Mouse (Mus musculus) cerebellum, adult 2 months (tissue): Measurements from ENCODE around the gene Mcrip2. TPM values are rescaled to one million over a fixed set of nuclear protein-coding genes. Genes with fewer than 3 reads are reported as not detected.

Experiments
- DNase-seq, 2 experiments: peaks; one replicate each; pipeline ENCODE4 v3.0.0; 2021
- H3K27ac ChIP-seq: fragments of 200-500 bp; 2 replicates; pipeline ENCODE4 v1.5.1; 2012; ENCODE audit warnings: low read length, control low read depth, inconsistent platforms; ENCODE audit not compliant: insufficient read depth
- H3K27me3 ChIP-seq: fragments of 200-500 bp; 2 replicates; pipeline ENCODE4 v1.6.1; 2012; ENCODE audit warnings: inconsistent platforms, mild to moderate bottlenecking, low read length, moderate library complexity; ENCODE audit not compliant: control insufficient read depth, insufficient read depth
- H3K4me1 ChIP-seq: fragments of 200-500 bp; 2 replicates; pipeline ENCODE4 v1.6.1; 2011; ENCODE audit warnings: low read length; ENCODE audit not compliant: control insufficient read depth, insufficient read depth
- H3K4me3 ChIP-seq: fragments of 200-500 bp; replicated peaks from 2 replicates; pipeline ENCODE3; 2011; ENCODE audit warnings: mild to moderate bottlenecking, low read depth, low read length, control low read depth; ENCODE audit not compliant: insufficient read depth
- CTCF ChIP-seq: fragments of 200-500 bp; IDR thresholded peaks from 2 replicates; pipeline ENCODE4 v1.5.1; 2011; ENCODE audit warnings: low read depth, mild to moderate bottlenecking, control low read depth, low read length, moderate library complexity, borderline replicate concordance; ENCODE audit not compliant: insufficient read depth
- POLR2A ChIP-seq: fragments of 200-500 bp; IDR thresholded peaks from 2 replicates; pipeline ENCODE4 v1.6.1; 2011; ENCODE audit warnings: low read length, control low read depth, borderline replicate concordance; ENCODE audit not compliant: insufficient read depth
- WGBS: fragments of 180-500 bp; shearing (Covaris S2); methylation state at CpG from one replicate; pipeline ENCODE4 v1.1.7; 2018; 5-methylcytosine and 5-hydroxymethylcytosine counted together
- polyA plus RNA-seq: library from polyadenylated mRNA; depleted of rRNA; stranded (reverse); fragments of >200 nt; gene quantifications from 2 replicates; pipeline ENCODE4 v1.2.3, GENCODE M21; 2012

Mcrip2 gene
- polyA plus RNA-seq, 1 experiment: 34.1 TPM

DNA sequence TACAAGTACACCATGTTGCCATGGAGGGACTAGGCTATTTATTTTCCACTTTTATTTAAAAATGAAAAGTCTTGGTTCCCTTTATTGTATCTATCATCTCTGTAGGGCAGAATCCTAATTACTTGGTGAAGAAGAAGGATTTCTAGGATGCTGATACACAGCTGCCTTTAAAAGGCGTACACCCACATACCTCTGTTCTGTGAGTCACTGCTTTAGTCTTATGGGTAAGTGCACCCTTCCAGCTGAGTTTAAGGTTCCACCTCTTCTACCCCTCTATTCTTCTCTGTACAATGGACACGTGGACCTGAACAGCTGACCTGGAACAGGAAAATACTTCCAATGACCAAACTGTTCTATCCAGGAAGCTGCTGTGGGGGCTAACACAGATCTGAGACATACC, 39.1 kb upstream of the Mcrip2 start:
- no peak overlapping the region for H3K4me3 ChIP-seq
- no peaks in the 10 kb centered on the region for H3K27me3 ChIP-seq
- WGBS: 73% methylated on average over 2 of the region's 2 CpGs
- TF ChIP-seq POLR2A (no peak), CTCF (no peak)
- no peak overlapping the region for H3K27ac ChIP-seq
- DNase-seq: no peak
- H3K4me1 ChIP-seq: peaks cover 17% of the 10 kb centered on the region

DNA sequence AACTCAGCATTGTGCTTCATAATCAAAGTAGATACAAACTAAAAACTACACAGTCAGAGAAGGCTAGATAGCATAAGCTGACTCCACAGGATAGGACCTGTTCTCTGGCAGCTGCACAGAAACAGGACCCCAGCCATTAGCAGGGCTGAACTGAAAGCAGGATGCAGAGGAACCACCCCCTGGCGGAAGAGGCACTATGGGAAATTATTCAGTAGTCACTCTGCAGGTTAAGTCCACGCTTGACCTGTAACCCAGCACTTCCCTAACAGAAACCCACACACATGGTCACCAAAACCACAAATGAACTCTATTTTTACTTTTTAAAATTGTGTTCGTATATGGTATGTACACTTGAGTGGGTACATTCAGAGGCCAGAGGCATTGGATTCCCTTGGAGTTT, 34.5 kb upstream of the Mcrip2 start:
- peaks cover 9% of the 10 kb centered on the region for H3K4me1 ChIP-seq
- no peak overlapping the region for H3K4me3 ChIP-seq
- no peak overlapping the region for H3K27ac ChIP-seq
- TF ChIP-seq POLR2A (no peak), CTCF (no peak)
- DNase-seq: no peak
- no peaks in the 10 kb centered on the region for H3K27me3 ChIP-seq
- 75% methylated on average over 3 of the region's 3 CpGs for WGBS

DNA sequence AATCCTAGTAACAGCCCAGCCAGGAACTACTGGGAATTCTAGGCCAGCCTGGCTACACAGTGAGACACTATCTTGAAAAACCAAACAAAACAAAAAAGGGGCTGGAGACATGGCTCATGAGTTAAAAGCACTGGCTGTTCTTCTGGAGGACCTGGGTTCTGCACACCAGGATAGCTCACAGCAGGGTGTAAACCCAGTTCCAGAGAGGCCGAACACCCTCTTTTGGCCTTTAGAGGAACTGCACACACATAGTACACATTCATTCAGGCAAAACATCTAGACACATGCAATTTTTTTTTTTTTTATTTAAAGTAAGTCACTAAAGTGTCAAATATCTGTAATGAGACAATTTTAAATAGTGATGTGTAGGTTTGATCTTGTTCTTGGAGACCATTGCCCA, 31.6 kb upstream of the Mcrip2 start:
- H3K27ac ChIP-seq: no peak overlapping the region
- H3K27me3 ChIP-seq: no peaks in the 10 kb centered on the region
- H3K4me3 ChIP-seq: no peak overlapping the region
- H3K4me1 ChIP-seq: peaks cover 21% of the 10 kb centered on the region
- no peak for TF ChIP-seq POLR2A
- no peak for TF ChIP-seq CTCF
- DNase-seq: no peak
- WGBS: 89% methylated on average over 1 of the region's 1 CpGs

DNA sequence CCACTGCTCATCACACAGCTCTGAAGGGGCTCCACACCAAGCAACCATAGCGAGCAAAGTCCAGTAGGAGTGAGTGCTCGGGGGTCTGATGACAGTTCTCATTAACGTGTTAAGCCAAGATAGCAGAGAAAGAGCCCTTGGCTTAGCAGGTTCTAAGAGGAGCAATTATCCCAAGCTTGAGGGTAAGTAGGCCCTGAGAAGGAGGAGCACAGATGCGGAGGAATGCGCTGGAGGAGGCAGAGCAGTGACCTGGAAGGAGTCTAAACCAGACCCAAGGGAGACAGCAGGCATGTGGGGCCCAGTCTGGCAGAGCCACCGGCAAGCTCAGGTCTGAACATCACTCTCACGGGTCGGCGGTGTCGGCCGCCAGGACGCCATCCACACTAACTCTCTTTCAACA, 27.3 kb upstream of the Mcrip2 start:
- H3K4me1 ChIP-seq: peaks cover 25% of the 10 kb centered on the region
- 18% methylated on average over 12 of the region's 12 CpGs for WGBS
- H3K4me3 ChIP-seq: no peak overlapping the region
- TF ChIP-seq POLR2A (no peak), CTCF (no peak)
- DNase-seq: peak in 1 of 2 experiments; percentile 35
- no peaks in the 10 kb centered on the region for H3K27me3 ChIP-seq
- H3K27ac ChIP-seq: peak overlapping the region; percentile 41

DNA sequence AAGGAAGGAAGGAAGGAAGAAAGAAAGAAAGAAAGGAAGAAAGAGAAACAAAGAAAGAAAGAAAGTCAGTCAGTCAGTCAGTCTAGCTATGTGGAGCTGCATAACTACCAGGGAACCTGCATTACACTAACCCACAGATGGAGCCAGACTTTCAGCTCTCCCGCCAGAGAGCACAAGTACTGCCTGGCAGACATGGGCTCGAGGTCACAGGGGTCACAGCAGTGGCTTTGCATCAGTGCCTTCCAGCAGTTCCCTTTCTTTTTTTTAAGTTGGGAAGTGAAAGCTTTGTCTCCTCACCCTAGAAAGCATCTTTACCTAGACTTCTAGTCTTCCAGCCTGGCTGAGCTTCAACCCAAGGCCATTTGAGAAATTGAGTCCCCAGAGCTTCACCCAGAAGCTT, 26.9 kb upstream of the Mcrip2 start:
- 22% methylated on average over 2 of the region's 2 CpGs for WGBS
- Histone ChIP-seq H3K4me3 (no peak overlapping the region), H3K27me3 (no peaks in the 10 kb centered on the region), H3K27ac (peak overlapping the region; percentile 41), H3K4me1 (peaks cover 25% of the 10 kb centered on the region)
- no peak for DNase-seq
- TF ChIP-seq CTCF (no peak), POLR2A (no peak)

DNA sequence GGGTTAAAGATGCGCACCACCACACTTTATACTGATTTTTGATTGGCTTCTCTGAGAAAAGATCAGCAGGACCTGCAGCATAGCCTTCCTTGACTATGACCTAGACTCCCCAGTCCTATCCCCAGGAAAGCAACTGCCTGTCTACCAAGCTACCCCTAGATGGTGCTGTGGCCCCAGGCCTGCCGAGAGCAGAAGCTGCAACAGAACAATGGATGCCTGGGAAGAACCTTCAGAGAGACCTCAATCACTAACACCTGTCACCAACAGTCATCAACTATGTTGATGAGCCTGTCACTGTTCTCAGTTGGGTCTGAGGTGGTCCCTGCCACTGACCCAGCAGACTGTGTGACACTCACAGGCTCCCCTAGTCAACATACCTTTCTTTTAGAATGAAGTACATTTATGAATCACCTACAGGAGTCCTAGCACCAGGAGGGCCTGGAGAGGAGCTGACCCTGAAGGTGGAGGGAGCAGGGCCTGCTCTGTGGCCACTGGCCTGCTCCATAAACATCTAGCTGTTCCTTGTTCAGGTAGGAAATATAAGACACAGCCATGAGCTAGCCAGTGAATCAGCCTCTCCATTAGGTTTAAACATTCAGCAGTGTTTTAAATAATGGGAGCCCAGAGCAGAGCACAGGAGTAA, 25.5 kb upstream of the Mcrip2 start:
- no peaks in the 10 kb centered on the region for H3K27me3 ChIP-seq
- TF ChIP-seq POLR2A (no peak), CTCF (peak; percentile 98)
- H3K4me3 ChIP-seq: no peak overlapping the region
- H3K27ac ChIP-seq: 0 out of 2 replicates have a peak overlapping the region, but pooled peaks have one; percentile 14
- DNase-seq: peak; percentile 82 to 83
- peaks cover 25% of the 10 kb centered on the region for H3K4me1 ChIP-seq
- 34% methylated on average over 2 of the region's 2 CpGs for WGBS

DNA sequence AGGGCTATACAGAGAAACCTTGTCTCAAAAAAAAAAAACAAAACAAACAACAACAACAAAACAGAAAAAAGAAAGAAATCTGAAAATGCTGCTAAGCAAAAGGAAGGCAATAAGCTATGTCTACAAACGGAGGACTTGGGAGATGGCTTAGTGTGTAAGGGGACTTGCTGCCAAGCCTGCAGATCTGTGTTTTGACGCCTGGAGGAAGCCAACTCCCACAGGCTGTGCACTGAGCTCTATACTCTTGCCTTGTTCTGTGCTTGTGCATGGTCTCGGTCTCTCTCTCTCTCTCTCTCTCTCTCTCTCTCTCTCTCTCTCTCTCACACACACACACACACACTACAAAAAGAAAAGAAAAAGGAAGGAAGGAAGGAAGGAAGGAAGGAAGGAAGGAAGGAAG, 20.3 kb upstream of the Mcrip2 start:
- no peak for DNase-seq
- H3K4me3 ChIP-seq: no peak overlapping the region
- 37% methylated on average over 3 of the region's 3 CpGs for WGBS
- no peaks in the 10 kb centered on the region for H3K4me1 ChIP-seq
- TF ChIP-seq CTCF: no peak
- no peak for TF ChIP-seq POLR2A
- H3K27ac ChIP-seq: no peak overlapping the region
- H3K27me3 ChIP-seq: no peaks in the 10 kb centered on the region

DNA sequence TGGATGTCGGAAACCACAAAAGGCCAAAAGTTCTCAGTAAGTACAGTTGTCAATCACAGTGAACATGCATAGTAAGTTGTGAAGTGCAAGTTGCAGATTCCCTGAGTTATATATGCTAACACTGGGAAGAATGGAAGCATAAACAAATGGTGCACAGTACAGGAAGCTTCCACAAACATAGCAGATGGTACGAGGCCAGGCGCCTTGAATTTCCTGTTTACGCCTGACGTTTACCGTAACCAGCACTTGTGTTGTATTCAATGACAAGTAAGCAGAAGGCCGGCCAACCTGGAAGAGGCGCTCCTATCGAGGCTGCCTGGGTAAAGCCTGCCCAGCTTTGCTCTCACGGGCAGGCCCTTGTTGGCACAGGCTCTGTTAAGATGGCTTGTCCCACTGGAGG, 18.9 kb upstream of the Mcrip2 start:
- no peak for DNase-seq
- TF ChIP-seq POLR2A (no peak), CTCF (no peak)
- no peaks in the 10 kb centered on the region for H3K4me1 ChIP-seq
- WGBS: 65% methylated on average over 10 of the region's 10 CpGs
- H3K27ac ChIP-seq: no peak overlapping the region
- H3K27me3 ChIP-seq: no peaks in the 10 kb centered on the region
- no peak overlapping the region for H3K4me3 ChIP-seq
